ENCODE assay signal across 9 mouse cellular contexts in the genomic region with DNA sequence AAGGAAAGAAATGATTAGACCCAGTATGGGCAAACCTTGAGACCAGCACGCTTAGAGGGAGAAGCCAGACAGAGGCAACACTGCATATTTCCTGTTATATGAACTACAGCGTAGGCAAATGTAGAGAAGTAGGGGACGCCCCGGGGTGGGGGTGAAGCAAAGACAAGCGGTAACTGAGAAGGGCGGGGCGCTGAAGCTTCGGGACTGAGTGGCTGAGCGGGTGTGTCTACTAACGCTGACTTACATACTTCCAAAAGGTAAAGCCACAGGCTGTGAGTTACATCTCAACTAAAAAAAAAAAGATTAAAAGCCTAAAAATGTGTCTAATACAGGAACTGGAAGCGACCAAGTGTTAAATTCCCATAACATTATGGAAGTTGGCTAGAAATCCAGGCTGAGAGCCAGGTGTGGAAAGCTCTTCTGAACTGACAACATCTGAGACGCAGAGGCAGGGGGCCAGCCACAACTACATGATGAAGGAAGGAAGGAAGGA. TPM values are rescaled to one million over a fixed set of nuclear protein-coding genes. Genes with fewer than 3 reads are reported as not detected.
DNase-seq lines count a peak whose midpoint lies in the region; ATAC-seq and TF ChIP-seq lines count a peak whose summit lies in the region.
"Had no signal": no experiment of that assay in that cellular context is flagged by ENCODE, and none has a peak within 500 bp of the region (broad histone marks: within the 10 kb centered on the region; RNA-seq: fewer than 3 reads in every experiment).

No protein-coding gene starts in this region.

- H3K4me1 ChIP-seq in G1E (ENCODE audit: insufficient read depth, low read depth, low read length): peaks cover 46% of the 10 kb centered on the region
- H3K4me1 ChIP-seq in forebrain, embryonic 13.5 days: peaks cover 40% of the 10 kb centered on the region
- H3K4me1 ChIP-seq in lung, embryonic 15.5 days: peaks cover 42% of the 10 kb centered on the region
- peaks cover 37% of the 10 kb centered on the region for H3K4me1 ChIP-seq in olfactory bulb, adult 2 months (ENCODE audit: control insufficient read depth, insufficient read depth, low read length)

- peak overlapping the region; percentile 94 for H3K9ac ChIP-seq in forebrain, embryonic 13.5 days
- H3K9ac ChIP-seq in lung, embryonic 15.5 days: peak overlapping the region; percentile 77

- peak; percentile 86 for ATAC-seq in G1E (ENCODE audit: extremely low read depth, insufficient number of reproducible peaks, low FRiP score, poor library complexity, severe bottlenecking)
- no peak for ATAC-seq in forebrain, embryonic 13.5 days
- ATAC-seq in inflammation-experienced regulatory T-cells, adult 6 months: peak; percentile 98
- no peak for ATAC-seq in lung, embryonic 15.5 days (ENCODE audit: borderline replicate concordance, extremely low read depth, low FRiP score, low TSS enrichment)

- 45% methylated on average over 12 of the region's 12 CpGs for WGBS in forebrain, embryonic 13.5 days
- WGBS in lung, embryonic 15.5 days: 5% methylated on average over 12 of the region's 12 CpGs
- WGBS in olfactory bulb, adult 2 months: 27% methylated on average over 12 of the region's 12 CpGs

- peak; percentile 92 to 96 for DNase-seq in B cell, adult 2 months
- DNase-seq in G1E (ENCODE audit: low spot score): peak; percentile 81
- DNase-seq in left cerebral cortex, adult 9 months (ENCODE audit: low spot score in 2 of 2): no peak
- DNase-seq in adrenal gland, adult 8-10 months: no peak

- H3K9me3 ChIP-seq in G1E (replicated peaks): no peaks in the 10 kb centered on the region
- no peaks in the 10 kb centered on the region for H3K9me3 ChIP-seq in forebrain, embryonic 13.5 days (replicated peaks)
- no peaks in the 10 kb centered on the region for H3K9me3 ChIP-seq in lung, embryonic 15.5 days

- TF ChIP-seq POLR2A in olfactory bulb, adult 2 months (IDR thresholded peaks at IDR 0.05; ENCODE audit: insufficient read depth, low read depth, low read length): no peak

- H3K27ac ChIP-seq in forebrain, embryonic 13.5 days: peak overlapping the region; percentile 88
- peak overlapping the region; percentile 86 for H3K27ac ChIP-seq in lung, embryonic 15.5 days
- H3K27ac ChIP-seq in olfactory bulb, adult 2 months (ENCODE audit: insufficient read depth, low read depth, low read length): peak overlapping the region; percentile 89

- peak overlapping the region; percentile 81 for H3K4me3 ChIP-seq in G1E (ENCODE audit: low read depth, low read length)
- H3K4me3 ChIP-seq in forebrain, embryonic 13.5 days: peak overlapping the region; percentile 79
- peak overlapping the region; percentile 86 for H3K4me3 ChIP-seq in lung, embryonic 15.5 days
- peak overlapping the region; percentile 99 for H3K4me3 ChIP-seq in olfactory bulb, adult 2 months (ENCODE audit: insufficient read depth, low read depth, low read length)

- H3K36me3 ChIP-seq in G1E (replicated peaks): peaks cover 20% of the 10 kb centered on the region
- peaks cover 11% of the 10 kb centered on the region; the same call in 1 of the 2 replicates for H3K36me3 ChIP-seq in forebrain, embryonic 13.5 days (ENCODE audit: poor library complexity, severe bottlenecking)
- H3K36me3 ChIP-seq in lung, embryonic 15.5 days: 0 out of 2 replicates have a peak, but pooled peaks cover 7% of the 10 kb centered on the region

- TF ChIP-seq CTCF in G1E (IDR thresholded peaks at IDR 0.05; ENCODE audit: low read depth, low read length): no peak
- no peak for TF ChIP-seq CTCF in olfactory bulb, adult 2 months (IDR thresholded peaks at IDR 0.05; ENCODE audit: insufficient read depth, low read depth, low read length)

- H3K4me2 ChIP-seq in forebrain, embryonic 13.5 days: peak overlapping the region; percentile 83
- H3K4me2 ChIP-seq in lung, embryonic 15.5 days: peak overlapping the region; percentile 90

- peaks cover 16% of the 10 kb centered on the region for H3K27me3 ChIP-seq in G1E (ENCODE audit: insufficient read depth, low read length)
- H3K27me3 ChIP-seq in forebrain, embryonic 13.5 days: no peaks in the 10 kb centered on the region
- H3K27me3 ChIP-seq in lung, embryonic 15.5 days: no peaks in the 10 kb centered on the region

RNA-seq across cellular contexts. Expression of a gene that starts 1.3 kb away (rescaled TPM):
- total RNA-seq in G1E (2014; fragmentation: Nextera tagmentation) (18.0 and 28.4 TPM in 2 replicates), G1E (2017) (3.3 and 3.9 TPM in 2 replicates)
- 12.4 and 13.8 TPM in 2 replicates for polyA plus RNA-seq in G1E (2012)
- polyA plus RNA-seq in forebrain, embryonic 13.5 days (2015; fragmentation: Nextera tagmentation; extraction: Ambion mirVana): 12.0 and 13.9 TPM in 2 replicates
- polyA plus RNA-seq in inflammation-experienced regulatory T-cells, adult 6 months (2017; shearing (Covaris generic)): 10 to 100 TPM; 15.5 to 18.0 (median 16.9) TPM
- polyA plus RNA-seq in lung, embryonic 15.5 days (2015; fragmentation: Nextera tagmentation; extraction: Ambion mirVana): 15.7 and 16.6 TPM in 2 replicates
- not detected in 2 replicates for polyA plus RNA-seq in olfactory bulb, adult 2 months (2012; ENCODE audit: insufficient read depth, insufficient read length, low replicate concordance, missing spikeins)
- 10 to 100 TPM; 17.3 to 32.2 (median 23.3) TPM for total RNA-seq in adrenal gland, adult 8-10 months (2022)

RNA-seq across cellular contexts. Expression of a gene that starts 11.1 kb away (rescaled TPM):
- not detected in 2 replicates for total RNA-seq in G1E (2014; fragmentation: Nextera tagmentation)
- total RNA-seq in G1E (2017): not detected in 2 replicates
- polyA plus RNA-seq in G1E (2012): not detected in 2 replicates
- not detected in 2 replicates for polyA plus RNA-seq in forebrain, embryonic 13.5 days (2015; fragmentation: Nextera tagmentation; extraction: Ambion mirVana)
- polyA plus RNA-seq in inflammation-experienced regulatory T-cells, adult 6 months (2017; shearing (Covaris generic)): not detected
- polyA plus RNA-seq in lung, embryonic 15.5 days (2015; fragmentation: Nextera tagmentation; extraction: Ambion mirVana): not detected in 2 replicates
- polyA plus RNA-seq in olfactory bulb, adult 2 months (2012; ENCODE audit: insufficient read depth, insufficient read length, low replicate concordance, missing spikeins): not detected in 2 replicates
- total RNA-seq in adrenal gland, adult 8-10 months (2022): not detected
- total RNA-seq: heart, adult 18-20 months had no signal

Comparison
In these comparisons a context has a peak if more than half of its experiments do, and no peak if none do; other contexts are left out.
1. DNase-seq: peak in B cell, adult 2 months (2 of 2) and G1E (single experiment); none in left cerebral cortex, adult 9 months (0 of 2) and adrenal gland, adult 8-10 months (single experiment).
2. ATAC-seq: peak in G1E (single experiment) and inflammation-experienced regulatory T-cells, adult 6 months (single experiment); none in forebrain, embryonic 13.5 days (single experiment) and lung, embryonic 15.5 days (single experiment).
3. Peak in every context shown above with its lines, with median percentiles within 50 percentile points of each other: H3K4me3 ChIP-seq and H3K27ac ChIP-seq.